Mouse (Mus musculus) adrenal gland, postnatal 4 days (tissue): ENCODE measurements around the gene Cln5. TPM values are rescaled to one million over a fixed set of nuclear protein-coding genes. Genes with fewer than 3 reads are reported as not detected.

Experiments used
- DNase-seq, 2 experiments: peaks; one replicate each; pipeline ENCODE4 v3.0.0; 2021 to 2022; ENCODE audit warnings: low spot score in 2 of 2, mixed read lengths in 2 of 2
- total RNA-seq, 2 experiments: library from RNA; stranded (reverse); gene quantifications; 2 replicates each; pipeline ENCODE4 v1.2.3; 2021

Cln5 gene
- total RNA-seq, 2 experiments from 2014 or later: 19.2 to 23.7 TPM

- DNase-seq: no peak
Observed at GRCm38 (mm10) chr14:103106301-103106700, 36.3 kb downstream of the Cln5 start.

GRCm38 (mm10) chr14:103109971-103110370, 40.0 kb downstream of the Cln5 start:
- DNase-seq: no peak

GRCm38 (mm10) chr14:103112606-103113363, 42.8 kb downstream of the Cln5 start:
- DNase-seq: no peak

GRCm38 (mm10) chr14:103114994-103115670, 45.1 kb downstream of the Cln5 start:
- no peak for DNase-seq

- no peak for DNase-seq
Observed at GRCm38 (mm10) chr14:103125756-103126155, 55.7 kb downstream of the Cln5 start.

Other genes with a start within 250 kb of the Cln5 start
- gene Kctd12, start 87.6 kb upstream of the Cln5 start, total RNA-seq: 10 to 100 TPM; 45.2 to 48.6 TPM
- not detected for gene Acod1, start 23.2 kb upstream of the Cln5 start, total RNA-seq
- 10 to 100 TPM; 93.1 to 98.2 TPM for gene Fbxl3, start 29.4 kb downstream of the Cln5 start, total RNA-seq